Mouse (Mus musculus): ENCODE data around the gene AC134908.4.
"Not testable (repeated sequence)": the region's sequence is repeated elsewhere in the genome, so short reads cannot be mapped to it uniquely, and the experiment has no call there.

The AC134908.4 gene

DNA sequence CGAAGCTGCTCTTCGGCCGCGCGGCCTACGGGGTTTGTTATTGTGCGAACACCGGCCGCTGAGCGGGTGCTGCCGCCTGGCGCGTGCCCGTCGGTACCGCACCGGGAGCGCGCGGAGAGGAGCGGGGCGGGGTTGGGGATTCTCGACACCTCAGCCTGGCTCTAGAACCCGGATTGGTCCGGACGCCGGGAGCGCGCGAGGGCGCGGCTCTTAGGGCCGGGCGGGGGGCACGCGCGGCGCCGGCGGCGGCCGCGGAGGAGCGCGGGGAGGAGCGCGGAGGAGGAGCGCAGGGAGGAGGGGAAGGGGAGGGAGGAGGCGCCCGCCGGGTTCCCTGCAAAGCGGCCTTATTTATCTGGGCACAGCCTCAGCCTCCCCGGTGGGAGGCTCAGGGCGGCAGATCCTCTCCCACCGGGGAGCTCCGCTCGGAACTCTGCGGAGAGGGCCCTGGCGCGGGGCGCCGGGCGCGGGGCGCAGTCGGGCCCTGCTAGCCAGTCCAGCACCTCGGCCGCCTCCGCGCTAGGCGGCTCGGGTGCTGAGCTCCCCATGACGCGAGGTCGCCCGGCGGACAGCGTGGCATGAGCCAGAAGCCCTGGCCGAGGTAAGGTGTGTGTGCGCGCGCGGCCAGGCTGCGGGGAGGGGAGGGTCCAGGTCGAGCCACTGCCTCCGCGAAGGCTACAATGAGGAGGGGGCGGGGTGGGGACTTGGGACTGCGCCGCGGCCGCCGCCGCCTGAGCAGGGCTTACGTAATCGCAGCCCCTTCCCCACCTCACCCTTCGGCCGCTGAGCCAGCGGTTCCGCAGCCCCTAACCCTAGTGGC lies 13.5 kb upstream of the AC134908.4 start, which contains the start of gene Fbxl16:
Gene Fbxl16 (plus strand): TSS at position 297 of the 817 bp plus-strand sequence.
- no peak for DNase-seq (ENCODE audit: extremely low spot score, low read depth, low spot score)

DNA sequence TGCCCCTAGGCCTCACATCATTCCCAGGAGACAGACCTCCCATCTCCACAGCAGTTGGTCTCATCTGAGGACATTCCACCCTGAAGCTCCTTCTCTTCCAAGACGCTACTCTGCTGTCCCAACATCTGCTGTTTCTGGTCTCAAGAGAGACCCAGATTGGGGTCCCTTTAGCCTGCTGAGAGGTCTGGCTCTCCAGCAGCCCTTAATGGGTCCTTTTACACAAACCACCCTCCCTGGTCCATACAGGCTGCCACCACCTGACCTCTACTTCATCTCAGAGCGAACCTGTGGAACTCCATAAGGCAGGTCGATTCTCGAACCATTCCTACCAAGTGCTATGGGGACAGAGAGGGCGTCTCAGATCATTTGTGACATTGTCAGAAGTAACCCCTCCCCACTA lies 12.6 kb upstream of the AC134908.4 start:
- DNase-seq (ENCODE audit: extremely low spot score, low read depth, low spot score) = no peak

DNA sequence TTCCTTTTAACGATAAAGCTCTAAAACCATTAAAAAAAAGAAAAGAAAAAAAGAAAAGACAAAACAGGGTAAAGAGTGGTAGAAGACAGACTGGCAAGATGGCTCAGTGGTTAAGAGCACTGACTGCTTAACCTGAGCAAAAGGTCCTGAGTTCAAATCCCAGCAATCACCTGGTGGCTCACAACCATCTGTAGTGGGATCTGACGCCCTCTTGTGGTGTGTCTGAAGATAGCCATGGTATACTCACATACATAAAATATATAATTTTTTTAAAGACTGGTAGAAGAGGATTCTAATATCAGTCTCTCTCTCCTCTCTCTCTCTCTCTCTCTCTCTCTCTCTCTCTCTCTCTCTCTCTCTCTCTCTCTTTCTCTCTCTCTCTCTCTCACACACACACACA lies 12.0 kb upstream of the AC134908.4 start:
- DNase-seq (ENCODE audit: extremely low spot score, low read depth, low spot score) = not testable (repeated sequence)

DNA sequence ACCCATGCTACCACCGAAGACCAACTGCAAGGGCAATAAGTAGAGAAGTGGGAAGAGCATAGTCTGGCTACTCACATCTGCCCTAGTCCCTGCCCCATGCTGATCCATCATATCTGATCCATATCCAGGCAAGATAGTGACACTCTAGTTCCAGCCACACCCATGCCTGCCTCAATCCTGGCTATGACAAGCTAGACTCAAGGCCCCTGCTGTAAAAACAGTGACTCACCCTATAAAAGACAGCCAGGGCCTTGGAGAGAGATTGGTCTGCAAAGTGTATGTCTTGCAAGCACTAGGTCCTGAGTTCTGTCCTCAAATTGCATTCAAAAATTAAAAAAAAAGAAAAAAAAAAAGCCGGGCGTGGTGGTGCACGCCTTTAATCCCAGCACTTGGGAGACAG lies 11.0 kb upstream of the AC134908.4 start:
- no peak for DNase-seq (ENCODE audit: extremely low spot score, low read depth, low spot score)

DNA sequence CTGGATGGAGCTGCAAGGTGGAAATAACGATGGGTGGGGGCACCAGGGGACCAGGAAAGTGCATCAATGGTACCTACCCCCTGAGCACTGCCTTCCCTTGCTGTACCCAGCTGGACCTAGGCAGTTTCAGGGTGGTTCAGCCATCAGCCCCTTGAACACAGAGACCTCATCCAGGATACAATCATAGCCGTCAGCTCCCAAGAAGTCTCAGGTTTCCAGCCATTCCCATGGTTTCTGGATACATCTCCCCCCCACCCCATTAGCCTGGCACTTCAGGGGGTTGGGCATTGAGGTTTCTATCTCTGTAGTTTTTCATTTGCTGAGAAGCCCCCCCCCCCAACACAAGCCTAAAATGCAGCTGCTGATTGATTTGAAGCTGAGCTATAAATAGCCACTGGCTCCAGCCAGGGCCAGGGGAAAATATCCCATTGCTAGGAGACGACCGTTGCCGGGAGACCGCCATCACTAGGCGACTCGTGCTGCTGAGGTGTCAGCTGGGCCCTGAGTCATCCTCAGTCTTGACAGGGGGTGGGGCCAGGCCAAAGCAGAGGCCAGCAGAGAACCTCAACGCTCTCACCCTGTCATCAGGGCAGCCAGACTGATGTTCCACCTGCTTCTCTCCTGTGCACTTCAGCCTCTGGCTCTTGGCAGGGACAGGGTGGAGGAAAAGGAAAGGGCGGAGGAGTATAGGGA lies 7.5 kb upstream of the AC134908.4 start:
- no peak for DNase-seq (ENCODE audit: extremely low spot score, low read depth, low spot score)

DNA sequence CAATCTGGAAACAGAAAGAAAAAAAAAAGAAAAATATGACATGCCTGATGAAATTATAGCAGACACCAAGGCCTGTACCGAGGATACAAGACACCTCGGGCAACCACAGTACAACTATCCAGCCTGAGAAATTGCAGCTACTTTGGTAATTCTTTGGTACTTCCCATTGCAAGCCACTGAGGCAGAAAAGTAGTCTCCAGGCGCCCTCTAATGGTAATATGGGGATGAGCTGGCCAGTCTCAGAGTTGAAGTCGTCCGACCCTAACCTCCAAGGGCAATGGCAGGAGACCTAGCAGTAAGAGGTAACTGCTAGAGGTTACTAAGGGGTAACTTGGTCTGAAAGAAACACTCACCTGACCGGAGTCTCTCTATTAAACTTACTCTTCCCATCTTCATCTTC lies 5.6 kb upstream of the AC134908.4 start:
- DNase-seq (ENCODE audit: extremely low spot score, low read depth, low spot score) = no peak

DNA sequence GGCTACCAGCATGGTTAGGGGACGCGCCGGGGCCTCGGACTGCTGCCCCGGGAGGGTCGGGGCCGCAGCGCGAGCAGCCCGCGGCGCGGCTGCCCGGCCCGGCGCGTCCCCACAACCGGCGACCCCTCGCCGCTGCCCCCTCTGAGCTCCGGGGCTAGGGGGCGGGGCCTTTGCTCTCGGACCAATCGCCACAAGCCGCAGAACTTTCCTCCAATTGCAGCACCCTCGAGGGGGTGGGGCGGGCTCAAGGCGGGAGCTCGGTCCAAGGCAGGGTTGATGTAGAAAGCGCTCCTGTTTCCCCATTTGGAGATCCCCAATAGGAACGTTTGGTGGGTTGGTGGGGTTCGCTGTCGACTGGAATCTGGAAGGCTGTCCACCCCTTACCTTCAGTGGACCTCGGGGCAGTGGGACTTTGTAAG lies 1.5 kb upstream of the AC134908.4 start, which contains the start of gene Metrn:
Gene Metrn (minus strand): TSS at position 186 of the 419 bp plus-strand sequence.
- DNase-seq (ENCODE audit: extremely low spot score, low read depth, low spot score) = no peak

DNA sequence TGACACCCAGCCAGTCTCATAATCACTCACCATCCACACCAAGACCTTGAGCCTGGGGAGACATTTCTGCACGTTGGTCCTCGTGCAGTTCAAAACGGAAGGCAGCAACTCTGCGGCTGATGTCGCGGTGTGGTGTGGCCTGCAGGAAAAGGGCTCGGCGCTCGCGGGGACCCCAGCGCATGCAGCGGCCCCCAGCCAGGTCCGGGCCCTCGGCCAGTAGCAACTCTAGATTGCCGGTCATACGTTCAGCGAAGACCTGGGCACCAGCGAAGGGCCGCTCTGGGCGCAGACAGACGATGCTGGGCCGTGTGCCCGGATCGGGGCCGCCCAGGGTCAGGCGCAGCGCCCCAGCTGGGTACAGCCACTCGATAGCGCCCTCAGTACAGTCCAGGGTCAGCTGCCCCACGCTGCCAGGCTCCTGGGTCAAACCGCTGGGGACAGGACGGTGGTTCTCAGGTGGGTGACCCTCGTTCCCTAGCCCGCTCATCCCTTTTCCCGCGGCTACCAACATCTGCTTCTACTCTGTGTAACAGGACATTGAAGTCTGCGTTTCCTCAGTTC lies 832 bp upstream of the AC134908.4 start:
- DNase-seq (ENCODE audit: extremely low spot score, low read depth, low spot score) = no peak

DNA sequence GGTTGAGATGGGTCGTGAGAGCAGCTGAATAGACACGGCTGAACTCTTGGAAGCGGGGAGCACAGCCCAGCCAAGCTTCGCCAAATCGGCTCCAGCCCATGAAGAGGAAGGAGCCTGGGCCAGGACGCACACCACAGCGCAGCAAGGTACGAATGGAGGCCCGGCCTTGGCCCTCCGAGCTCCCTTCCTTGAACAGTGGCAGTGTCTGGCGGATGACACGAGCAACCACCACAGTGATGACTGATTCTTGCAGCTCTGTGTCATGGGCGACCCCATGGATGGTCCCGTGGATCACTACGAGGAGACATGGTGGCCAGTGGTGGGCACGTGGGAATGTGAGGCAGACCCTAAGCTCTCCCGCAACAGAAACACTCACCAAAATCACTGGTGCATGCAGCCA lies 461 bp downstream of the AC134908.4 start:
- no peak for DNase-seq (ENCODE audit: extremely low spot score, low read depth, low spot score)

DNA sequence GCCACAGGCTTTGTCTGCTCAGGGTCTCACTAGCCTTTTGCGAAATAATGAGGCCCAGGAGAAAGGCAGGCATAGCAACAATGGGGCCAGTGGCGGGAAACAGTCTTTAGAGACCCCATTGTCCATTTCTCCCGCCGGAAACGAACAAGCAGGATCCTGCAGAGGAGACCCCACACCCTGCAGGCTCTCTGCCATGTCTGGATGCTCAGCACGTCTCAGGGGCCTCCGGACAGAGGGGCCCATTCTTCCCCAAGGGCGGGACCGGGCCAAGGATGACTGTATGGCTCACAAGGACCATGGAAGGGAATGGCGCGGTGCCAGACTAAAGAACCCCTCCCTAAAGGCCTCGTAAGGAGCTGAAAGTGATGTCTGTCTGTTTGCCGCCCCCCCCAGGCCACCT lies 1.3 kb downstream of the AC134908.4 start:
- no peak for DNase-seq (ENCODE audit: extremely low spot score, low read depth, low spot score)

DNA sequence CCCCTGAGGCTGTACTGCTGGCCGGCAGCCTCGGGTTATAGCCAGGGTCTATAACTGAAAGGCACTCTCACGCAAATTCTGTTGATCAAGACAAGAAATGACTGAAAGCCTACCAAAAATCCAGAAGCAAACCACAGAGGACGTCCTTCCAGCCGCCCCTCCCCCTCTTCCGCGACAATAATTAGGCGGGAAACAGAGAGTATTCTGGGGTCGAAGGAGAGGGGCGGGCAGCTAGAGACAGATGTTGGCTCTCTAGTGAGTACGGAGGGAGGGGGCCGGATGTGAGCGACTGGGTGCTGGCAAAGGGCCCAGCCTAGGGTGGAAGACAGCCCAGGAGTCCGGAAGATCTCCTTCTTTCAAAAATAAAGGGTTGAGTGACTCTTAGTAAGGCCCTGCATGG lies 2.8 kb downstream of the AC134908.4 start, which contains the start of gene Fam173a:
Gene Fam173a (minus strand): TSS at position 287 of the 400 bp plus-strand sequence.
- no peak for DNase-seq (ENCODE audit: extremely low spot score, low read depth, low spot score)

DNA sequence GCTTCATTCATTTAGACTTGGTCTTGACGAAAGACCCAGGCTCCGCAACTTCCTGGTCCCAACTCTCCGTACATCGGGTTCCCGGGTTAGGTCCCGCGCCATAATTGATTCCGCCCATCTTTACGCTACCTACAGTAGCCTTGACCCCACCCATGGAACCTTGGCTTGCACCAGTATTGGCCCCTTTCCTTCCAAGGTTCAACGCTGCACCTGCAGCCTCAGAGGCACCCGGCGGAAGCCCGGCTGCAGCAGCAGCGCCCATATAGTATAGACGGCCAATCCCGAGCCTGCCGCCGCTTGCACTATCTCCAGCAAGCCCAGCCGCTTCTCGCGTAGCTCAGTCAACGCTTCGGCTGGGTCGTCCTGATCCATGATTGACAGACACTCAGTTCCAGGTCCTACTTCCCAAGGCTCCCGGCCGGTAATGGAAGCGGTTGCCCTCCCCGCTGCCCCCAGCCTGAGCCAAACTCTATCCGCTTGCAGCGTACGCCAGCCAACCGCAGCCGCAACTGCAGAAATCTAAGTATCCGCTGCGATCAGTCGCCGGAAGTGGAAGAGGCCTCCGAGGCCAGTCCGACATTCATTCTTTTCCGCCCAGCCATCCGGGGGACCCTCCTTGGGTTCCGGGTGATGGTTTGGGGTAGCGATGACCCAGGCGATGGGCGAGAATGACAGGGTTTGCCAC lies 3.5 kb downstream of the AC134908.4 start:
- peak; percentile 47 for DNase-seq (ENCODE audit: extremely low spot score, low read depth, low spot score)

DNA sequence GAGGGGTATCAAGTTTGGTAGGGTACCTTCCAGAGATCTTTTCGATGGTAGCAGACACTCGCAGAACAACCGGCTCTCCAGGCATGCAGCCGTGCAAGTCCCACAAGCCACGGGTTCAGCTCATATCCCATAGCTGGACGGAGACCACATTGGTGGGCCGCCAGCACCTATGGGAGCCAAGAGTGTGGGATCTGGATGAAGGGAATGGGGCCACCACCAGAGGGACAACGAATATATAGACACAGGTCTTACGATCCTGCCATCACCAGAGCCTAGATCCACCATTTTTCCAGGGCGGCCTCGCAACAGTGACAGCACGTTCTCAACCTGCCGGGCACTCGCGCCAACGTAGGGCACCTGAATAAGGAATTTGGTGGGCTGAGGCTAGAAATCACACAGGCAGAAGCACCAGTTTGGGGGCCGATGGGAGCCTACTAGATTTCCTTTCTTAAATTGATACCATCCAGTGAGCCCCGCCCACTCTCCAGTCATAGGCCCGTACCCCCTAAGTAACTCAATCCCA lies 4.1 kb downstream of the AC134908.4 start:
- DNase-seq (ENCODE audit: extremely low spot score, low read depth, low spot score) = no peak

DNA sequence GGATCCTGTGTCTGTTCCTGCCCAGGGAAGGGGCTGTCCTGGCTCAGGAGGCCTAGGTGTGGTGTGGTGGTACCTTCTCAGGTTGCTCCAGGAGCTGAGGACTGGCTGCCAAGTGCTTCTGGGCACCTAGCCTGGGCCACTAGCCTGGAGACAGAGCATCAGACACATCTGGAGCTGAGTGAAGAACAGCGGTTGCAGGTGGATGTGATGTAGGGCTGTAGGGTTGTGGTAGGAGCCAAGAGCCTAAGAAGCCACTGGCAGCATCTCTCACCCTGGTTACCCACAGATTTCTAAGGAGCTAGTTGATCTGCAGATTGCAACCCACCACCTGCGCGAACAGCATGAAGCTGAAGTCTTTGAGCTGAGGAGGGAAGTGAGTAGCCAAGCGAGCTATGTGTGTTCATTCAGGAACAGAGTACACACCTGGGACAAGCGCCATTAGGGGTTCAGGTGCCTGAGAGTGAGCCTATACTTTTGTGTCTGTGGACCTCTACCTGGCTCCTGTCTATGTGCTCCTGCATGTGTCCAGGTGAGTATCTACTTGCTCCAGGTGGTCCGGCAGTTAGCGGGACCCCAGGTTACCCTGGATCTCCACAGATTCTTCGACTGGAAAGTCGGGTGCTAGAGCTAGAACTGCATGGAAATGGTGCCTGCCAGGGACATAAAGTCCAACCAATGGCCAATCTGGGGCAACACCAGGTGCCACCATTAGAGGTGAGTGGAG lies 8.5 kb downstream of the AC134908.4 start:
- no peak for DNase-seq (ENCODE audit: extremely low spot score, low read depth, low spot score)

DNA sequence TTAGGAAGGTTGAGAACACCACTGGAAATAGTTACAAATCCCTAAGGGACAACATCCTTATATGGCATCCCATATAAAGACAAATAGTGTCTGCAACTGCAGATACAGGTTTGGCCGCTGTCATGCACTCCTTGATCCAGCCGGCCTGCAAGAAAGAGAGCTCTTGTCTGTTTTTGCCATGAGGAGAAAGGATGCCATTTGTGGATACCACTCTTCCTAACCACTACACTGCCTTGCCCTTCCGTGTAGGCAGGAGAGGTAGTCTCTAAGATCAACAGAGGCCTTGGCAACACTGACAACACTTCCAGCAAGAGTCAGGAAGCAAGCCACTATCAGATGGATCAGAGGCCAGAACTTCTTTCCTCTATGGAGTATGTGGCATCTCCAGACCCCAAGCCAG lies 9.2 kb downstream of the AC134908.4 start, which contains the start of gene Ccdc78:
Gene Ccdc78 (plus strand): TSS at position 301 of the 400 bp plus-strand sequence.
- DNase-seq (ENCODE audit: extremely low spot score, low read depth, low spot score) = no peak

DNA sequence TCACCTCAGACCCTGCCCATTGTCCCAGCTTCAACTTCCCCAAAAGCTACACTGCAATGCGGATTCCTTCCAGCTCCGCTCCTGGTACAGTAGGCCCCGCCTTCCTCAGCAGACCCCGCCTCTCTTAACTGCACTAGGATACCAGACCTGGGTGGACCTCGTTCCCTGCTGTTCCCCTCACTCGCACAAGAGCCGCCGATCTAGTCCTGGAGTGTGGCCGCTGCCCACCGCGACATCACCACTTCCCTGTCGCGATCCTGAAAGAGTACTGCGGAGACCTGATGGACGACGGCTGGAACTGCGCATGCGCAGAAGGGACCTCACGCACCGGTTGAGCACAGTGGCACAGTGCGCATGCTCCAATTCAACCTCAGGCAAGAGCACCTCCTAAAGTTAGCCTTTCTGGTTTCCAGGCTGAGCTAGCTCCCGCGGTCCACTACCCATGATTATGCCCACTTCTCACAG lies 10.1 kb downstream of the AC134908.4 start, which contains the start of gene Haghl:
Gene Haghl (minus strand): TSS at position 393 of the 465 bp plus-strand sequence.
- peak; percentile 92 for DNase-seq (ENCODE audit: extremely low spot score, low read depth, low spot score)

DNA sequence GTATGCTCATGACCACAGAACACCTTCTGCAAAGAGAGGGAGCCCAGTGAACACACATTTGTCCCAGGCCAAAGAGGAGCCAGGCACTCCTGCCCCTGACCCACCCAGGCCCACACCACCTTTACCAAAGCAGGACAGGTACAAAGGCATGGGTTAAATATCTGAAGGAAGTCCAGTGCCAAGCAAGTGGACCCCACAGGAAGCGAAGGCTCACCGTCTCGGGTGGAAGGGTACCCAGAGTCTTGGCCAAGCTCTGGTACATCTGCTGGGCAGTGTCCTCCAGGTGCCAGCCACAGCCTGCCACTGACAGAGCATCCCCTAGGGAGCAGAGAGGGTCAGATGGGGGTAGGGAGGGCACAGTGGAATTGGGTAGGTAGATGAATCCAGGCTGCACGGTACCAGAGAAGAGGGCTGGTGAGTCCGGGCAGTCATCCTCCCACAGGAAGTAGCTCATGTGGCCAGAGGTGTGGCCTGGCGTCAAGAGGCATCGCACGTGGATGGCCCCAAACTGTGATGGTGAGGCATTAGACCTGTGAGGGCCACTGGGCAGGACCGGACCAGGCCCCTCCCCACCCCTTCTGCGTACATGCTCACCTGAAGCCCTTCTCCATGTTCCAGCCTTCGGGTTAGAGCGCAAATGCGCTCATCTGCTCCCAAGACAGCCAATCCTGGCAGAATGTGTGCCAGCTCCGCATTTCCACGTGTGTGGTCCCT lies 11.4 kb downstream of the AC134908.4 start:
- no peak for DNase-seq (ENCODE audit: extremely low spot score, low read depth, low spot score)

DNA sequence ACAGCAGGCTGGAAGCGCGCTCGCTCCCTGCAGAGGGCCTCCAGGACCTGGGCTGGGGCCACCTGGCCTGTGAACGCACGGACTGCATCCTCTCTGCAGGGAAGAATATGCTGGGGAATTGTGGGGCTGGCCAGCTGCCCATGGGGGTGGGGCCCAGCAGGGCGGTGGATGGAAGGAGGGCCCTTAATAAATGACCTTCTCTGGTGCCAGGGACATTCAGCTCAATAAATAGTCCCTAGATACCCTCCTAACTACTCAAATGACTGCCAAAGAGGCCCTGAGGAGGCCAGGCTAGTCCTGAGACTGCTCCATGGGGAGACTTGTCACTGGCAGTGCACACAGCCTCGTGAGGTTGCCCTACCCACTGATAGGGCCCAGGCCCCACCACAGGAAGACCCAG lies 12.4 kb downstream of the AC134908.4 start:
- DNase-seq (ENCODE audit: extremely low spot score, low read depth, low spot score) = no peak

DNA sequence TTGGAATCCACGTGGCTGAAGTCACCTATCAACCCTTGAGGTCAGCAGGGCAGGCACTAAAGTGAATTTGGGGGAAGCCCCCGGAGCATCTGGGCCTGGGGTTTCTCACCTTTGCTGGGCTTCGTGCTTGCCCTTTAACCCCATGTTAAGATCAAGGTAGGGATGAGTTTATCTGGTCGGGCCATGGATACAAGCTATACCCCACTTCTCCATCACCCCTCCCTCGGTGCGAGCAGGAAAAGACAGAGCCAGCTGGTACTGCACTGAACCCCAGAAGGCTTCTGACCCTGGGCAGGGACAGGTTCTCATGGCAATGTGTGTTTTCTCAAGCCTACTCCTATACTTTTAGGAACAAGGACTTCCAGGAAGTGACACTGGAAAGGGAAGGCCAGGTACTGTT lies 14.1 kb downstream of the AC134908.4 start:
- DNase-seq (ENCODE audit: extremely low spot score, low read depth, low spot score) = no peak
